Mouse (Mus musculus) heart, postnatal 36 days (tissue): ENCODE results near the gene Serinc2. TPM values are rescaled to one million over a fixed set of nuclear protein-coding genes. Genes with fewer than 3 reads are reported as not detected.
"Not testable (repeated sequence)": the region's sequence is repeated elsewhere in the genome, so short reads cannot be mapped to it uniquely, and the experiment has no call there.

ENCODE experiments used
- DNase-seq, 2 experiments: peaks; one replicate each; pipeline ENCODE4 v3.0.0; 2021 to 2022
- intact Hi-C: fragments of 180-260 bp; cut with DNase I; formaldehyde crosslinking; loops from one replicate; pipeline ENCODE4 v1.15.1; 2025
- total RNA-seq, 2 experiments: library from RNA; stranded (reverse); gene quantifications; 2 replicates each; pipeline ENCODE4 v1.2.3; 2021

The Serinc2 gene
- total RNA-seq, 2 experiments from 2014 or later, result 2.1 to 2.5 TPM

- intact Hi-C loops, result no loop called here
- no peak for DNase-seq
These were observed 12.4 kb downstream of the Serinc2 start for GRCm38 (mm10) chr4:130266601-130267000.

GRCm38 (mm10) chr4:130264698-130265349, 14.2 kb downstream of the Serinc2 start:
- DNase-seq, result peak; percentile 62 to 76
- intact Hi-C loops, result loop anchor here (1.0 kb wide), 1 partner anchor 27 kb away; no protein-coding TSS in a partner anchor

DNA sequence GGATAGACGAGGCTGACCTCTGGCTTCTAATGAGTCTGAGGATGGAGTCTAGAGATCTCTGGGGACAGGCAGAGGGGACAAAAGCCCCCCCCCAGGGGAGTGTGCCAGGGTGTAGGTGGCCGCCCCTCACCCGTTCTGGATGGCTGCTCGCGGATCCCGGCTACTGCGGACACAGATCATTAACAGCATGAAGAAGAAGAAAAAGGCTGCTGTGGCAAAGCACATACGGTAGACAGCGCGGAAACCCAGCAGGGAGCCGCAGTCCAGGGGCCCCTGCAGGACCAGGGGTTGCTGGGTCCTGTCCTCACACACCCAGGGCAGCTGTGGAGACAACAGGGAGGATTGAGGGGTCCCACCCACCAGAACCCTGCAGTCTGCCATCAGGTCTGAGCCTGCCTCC, 14.9 kb downstream of the Serinc2 start:
- DNase-seq, result no peak
- intact Hi-C loops, result loop anchor here (1.0 kb wide), 1 partner anchor 28 kb away; no protein-coding TSS in a partner anchor

DNA sequence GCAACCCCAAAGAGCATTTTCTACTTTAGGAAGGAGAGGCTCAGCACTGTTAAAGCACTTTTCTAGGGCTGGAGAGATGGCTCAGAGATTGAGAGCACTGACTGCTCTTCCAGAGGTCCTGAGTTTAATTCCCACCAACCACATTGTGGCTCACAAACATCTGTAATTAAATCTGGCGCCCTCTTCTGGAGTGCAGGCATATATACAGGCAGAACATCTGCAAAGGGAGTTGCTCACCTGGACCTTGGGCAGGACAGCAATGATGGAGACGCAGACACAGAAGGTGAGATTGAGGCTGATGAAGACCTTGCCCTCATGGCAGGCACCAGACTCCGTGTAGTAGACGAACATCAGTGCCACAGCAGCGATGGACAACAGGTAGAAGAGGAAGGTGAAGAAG, 18.6 kb downstream of the Serinc2 start:
- intact Hi-C loops, result no loop called here
- DNase-seq, result no peak

DNA sequence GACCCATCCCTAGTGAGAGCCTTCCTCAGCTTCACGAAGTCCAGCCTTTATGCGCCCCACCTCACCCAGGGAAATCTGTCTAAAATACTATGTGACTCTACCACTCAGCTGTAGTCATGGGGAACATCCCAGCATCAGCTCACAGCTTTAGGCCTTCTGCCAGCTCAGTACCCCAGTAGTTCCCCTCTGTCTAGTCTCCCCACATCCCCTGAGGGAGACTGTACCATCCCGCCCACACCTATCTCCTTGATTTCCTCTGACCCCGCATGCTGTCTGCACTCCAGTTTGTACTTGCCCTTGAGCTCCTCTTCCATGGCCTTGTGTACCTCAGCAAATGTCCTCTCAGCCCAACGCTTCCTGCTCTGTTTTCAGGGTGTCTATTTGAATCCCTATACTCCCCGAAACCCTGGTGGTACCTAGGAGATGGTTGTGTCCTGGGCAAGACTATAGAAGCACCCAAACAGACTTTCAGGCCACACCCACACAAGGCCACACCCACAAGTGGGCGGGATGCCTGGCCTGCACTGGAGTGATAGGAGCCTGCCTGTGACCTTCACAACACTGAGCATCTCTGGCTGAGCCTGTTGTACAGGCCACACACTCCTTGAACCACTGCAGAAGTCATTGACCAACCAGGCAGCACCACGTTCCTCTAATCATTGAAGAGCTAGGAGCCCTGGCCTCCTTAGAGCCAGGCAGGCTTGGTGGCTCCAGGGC, 26.4 kb downstream of the Serinc2 start:
- DNase-seq, result no peak
- intact Hi-C loops, result no loop called here

DNA sequence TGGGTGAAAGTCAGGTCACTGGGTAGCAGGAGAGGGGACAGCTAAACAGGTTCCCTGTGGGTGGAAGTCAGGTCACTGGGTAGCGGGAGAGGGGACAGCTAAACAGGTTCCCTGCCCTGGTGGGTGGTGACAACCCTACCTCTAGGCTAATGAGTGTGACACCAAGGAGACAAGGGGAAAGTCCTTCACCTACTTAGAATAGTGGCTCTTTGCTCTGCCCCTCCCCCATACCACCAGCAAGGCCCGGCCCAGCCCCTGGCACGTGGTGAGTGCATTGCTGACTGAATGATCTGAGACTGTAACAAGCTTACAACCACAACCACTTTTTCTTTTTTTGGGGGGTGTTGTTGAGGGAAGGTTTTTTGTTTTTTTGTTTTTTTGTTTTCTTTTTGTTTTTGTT, 27.2 kb downstream of the Serinc2 start:
- intact Hi-C loops, result no loop called here
- DNase-seq, result no peak

- no peak for DNase-seq
- intact Hi-C loops, result no loop called here
These were observed 27.8 kb downstream of the Serinc2 start for GRCm38 (mm10) chr4:130251172-130251705.

DNA sequence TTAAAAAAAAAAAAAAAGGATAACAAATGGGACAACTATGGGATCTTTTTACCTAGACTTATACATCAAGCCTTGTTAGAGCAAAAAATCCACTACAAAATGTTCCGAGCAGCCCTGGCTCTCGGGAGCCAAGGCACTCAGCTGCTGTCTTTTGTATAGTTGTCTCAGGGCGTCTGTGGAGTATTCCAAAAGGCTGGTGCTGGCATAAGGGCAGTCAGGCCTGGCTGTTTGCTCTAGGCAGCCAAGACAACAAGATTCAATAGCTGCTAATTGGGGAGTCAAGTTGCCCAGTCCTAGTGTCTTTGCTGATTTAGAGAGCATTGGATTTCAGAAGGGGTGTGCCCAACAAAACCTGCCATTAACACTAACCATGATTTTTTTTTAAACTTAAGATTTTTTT, 30.4 kb downstream of the Serinc2 start:
- DNase-seq, result no peak
- intact Hi-C loops, result loop anchor here (5.0 kb wide), 1 partner anchor 111 kb away; the partner anchor contains the start of gene Hcrtr1

DNA sequence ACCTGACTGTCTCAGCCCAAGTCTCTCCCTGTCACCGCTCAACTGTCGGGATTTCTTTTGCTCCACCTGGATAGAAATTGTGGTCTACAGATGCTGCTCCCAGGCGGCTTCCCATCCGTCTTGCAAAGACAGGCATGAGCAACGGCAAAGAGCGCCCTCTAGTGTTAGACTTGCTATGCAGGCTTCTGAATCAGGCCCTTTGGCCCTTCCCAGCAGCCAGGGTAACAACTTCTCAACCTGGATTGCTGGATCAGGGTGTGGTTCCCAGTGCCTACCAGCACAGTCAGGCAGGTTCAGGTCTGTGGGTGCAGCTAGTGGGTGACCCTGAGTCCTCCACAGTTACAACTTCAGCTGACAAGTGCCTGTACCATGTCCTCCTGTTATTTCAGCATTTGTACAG, 32.9 kb downstream of the Serinc2 start:
- intact Hi-C loops, result loop anchor here (1.0 to 5.0 kb wide), 2 partner anchors 47 to 109 kb away; partner anchors contain the start of gene Hcrtr1
- DNase-seq, result peak; percentile 53 to 67

DNA sequence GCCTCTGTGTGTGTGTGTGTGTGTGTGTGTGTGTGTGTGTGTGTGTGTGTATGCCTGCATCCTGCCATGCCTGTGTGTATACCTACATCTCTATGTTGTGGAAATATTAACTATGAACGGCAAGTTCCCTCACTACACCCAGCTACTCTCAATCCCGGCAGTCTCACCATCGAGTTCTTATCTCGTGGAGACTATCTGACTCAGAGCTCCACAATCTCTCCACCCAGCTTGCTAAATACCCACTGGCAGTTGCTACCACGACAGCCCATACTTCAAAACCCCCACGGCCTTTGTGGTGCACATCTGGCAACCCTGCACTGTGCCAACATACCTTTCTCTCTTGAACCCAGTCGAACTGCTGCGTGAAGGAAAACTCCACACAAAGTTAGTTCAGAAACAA, 34.3 kb downstream of the Serinc2 start:
- intact Hi-C loops, result loop anchor here (5.0 kb wide), 1 partner anchor 107 kb away; the partner anchor contains the start of gene Hcrtr1
- DNase-seq, result no peak

DNA sequence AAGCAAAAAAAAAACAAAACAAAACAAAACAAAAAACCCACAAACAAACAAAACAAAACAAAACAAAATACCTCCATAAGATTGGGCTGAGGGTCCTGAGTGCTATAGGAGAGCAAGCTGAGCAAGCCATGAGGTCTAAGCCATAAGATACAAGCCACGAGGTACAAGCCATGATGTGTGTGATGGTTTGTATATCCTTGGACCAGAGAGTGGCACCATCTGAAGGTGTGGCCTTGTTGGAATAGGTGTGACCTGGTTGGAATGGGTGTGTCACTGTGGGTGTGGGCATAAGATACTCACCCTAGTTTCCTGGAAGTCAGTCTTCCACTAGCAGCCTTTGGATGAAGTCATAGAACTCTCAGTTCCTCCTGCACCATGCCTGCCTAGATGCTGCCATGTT, 35.4 kb downstream of the Serinc2 start:
- DNase-seq, intact Hi-C loops: not testable (repeated sequence)

- intact Hi-C loops, result no loop called here
These were observed 36.0 kb downstream of the Serinc2 start for GRCm38 (mm10) chr4:130242956-130243355.

GRCm38 (mm10) chr4:130240695-130241094, 38.3 kb downstream of the Serinc2 start:
- intact Hi-C loops, result no loop called here
- DNase-seq, result no peak

More at GRCm38 (mm10) chr4:130242956-130243355, 36.0 kb downstream of the Serinc2 start:
- DNase-seq, result no peak

GRCm38 (mm10) chr4:130237607-130238006, 41.4 kb downstream of the Serinc2 start:
- no peak for DNase-seq
- intact Hi-C loops, result no loop called here

GRCm38 (mm10) chr4:130236361-130236760, 42.6 kb downstream of the Serinc2 start:
- intact Hi-C loops, result no loop called here

DNA sequence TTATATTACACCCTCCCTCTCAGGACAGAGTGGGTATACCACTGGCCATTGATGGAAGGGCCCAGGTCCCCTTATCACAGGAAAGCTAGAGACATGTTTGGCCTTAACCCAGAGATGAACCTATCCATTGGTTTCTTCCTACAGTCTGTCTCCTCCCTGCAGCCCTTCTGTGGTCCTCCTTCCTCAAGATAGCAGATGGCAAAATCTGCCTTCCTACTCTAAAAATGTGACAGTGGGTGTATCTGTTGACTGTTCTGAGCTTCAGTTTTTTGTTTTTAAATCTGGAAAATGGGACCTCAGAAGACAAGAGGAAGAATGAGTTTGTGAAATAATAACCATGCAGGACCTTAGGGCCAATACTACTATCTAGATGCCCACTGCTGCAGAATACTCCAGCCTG, 54.9 kb downstream of the Serinc2 start:
- no peak for DNase-seq
- intact Hi-C loops, result no loop called here

More at GRCm38 (mm10) chr4:130236361-130236760, 42.6 kb downstream of the Serinc2 start:
- no peak for DNase-seq

- intact Hi-C loops, result no loop called here
- no peak for DNase-seq
These were observed 56.8 kb downstream of the Serinc2 start, which contains the start of gene Gm853 for GRCm38 (mm10) chr4:130222179-130222578. Gene Gm853, minus strand, starts transcription at chr4:130222401.

DNA sequence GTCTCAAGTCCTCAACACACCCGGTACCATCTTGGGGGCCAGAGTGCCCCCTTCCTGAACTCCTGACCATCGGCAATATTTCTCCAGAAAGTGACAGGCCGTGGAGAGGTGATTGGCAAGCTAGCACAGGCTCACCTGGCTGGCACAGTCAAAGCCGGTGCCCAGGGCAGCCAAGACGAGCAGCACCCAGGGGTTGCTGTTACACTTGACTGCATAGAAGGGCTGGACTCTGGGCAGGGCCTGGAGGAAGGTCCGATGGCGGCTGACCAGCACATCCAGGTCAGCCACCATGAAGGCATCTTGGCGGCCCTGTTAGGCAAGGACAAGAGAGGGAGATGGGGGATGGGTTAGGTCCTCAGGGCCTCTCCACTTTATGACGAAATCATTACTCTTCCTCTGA, 58.8 kb downstream of the Serinc2 start:
- intact Hi-C loops, result no loop called here

DNA sequence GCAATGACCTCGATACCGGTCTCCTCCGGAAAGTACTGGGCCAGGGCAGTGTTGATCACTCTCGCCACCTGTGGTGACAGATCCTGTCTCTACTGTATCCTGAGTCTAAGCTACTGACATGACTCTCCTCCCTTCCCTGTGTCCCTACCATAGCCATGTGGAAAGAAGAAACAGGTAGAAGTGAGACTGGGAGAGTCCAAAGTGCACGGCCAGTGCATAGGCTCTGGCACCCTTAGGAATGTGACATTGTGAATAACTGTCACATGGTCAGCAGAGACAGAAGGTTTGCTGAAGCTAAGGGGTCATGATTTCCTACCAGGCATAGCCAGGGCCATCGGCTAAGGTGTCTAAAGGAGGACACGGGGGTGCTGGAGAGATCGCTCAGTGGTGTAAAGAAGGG, 63.6 kb downstream of the Serinc2 start:
- intact Hi-C loops, result no loop called here
- no peak for DNase-seq

More for the DNA sequence above, 58.8 kb downstream of the Serinc2 start:
- no peak for DNase-seq

GRCm38 (mm10) chr4:130213857-130214256, 65.1 kb downstream of the Serinc2 start:
- no peak for DNase-seq
- intact Hi-C loops, result no loop called here

- no peak for DNase-seq
- intact Hi-C loops, result no loop called here
These were observed 65.8 kb downstream of the Serinc2 start for GRCm38 (mm10) chr4:130213197-130213596.
